Mouse (Mus musculus) layer of hippocampus, adult 11-12 months (tissue): ENCODE data around the gene Rrp1.

Experiments used
- DNase-seq: peaks from one replicate; pipeline ENCODE4 v3.0.0; 2022; ENCODE audit warnings: low spot score

Rrp1 gene

GRCm38 (mm10) chr10:78412319-78413151, at the start of gene Rrp1:
Gene Rrp1, minus strand, starts transcription at chr10:78413043.
- peak; percentile 97 for DNase-seq

GRCm38 (mm10) chr10:78461767-78462166, 48.9 kb upstream of the Rrp1 start:
- no peak for DNase-seq

- no peak for DNase-seq
Measured at GRCm38 (mm10) chr10:78460463-78460862, 47.6 kb upstream of the Rrp1 start.

GRCm38 (mm10) chr10:78458348-78459111, 45.7 kb upstream of the Rrp1 start:
- peak; percentile 46 for DNase-seq

- DNase-seq, result no peak
Measured at GRCm38 (mm10) chr10:78457495-78458347, 44.9 kb upstream of the Rrp1 start.

GRCm38 (mm10) chr10:78456696-78457095, 43.9 kb upstream of the Rrp1 start:
- peak; percentile 48 for DNase-seq

- no peak for DNase-seq
Measured at GRCm38 (mm10) chr10:78452641-78453040, 39.8 kb upstream of the Rrp1 start.

GRCm38 (mm10) chr10:78450761-78451160, 37.9 kb upstream of the Rrp1 start:
- no peak for DNase-seq

GRCm38 (mm10) chr10:78447396-78447795, 34.6 kb upstream of the Rrp1 start:
- DNase-seq, result no peak

GRCm38 (mm10) chr10:78446195-78446594, 33.4 kb upstream of the Rrp1 start:
- DNase-seq, result no peak

- DNase-seq, result no peak
Measured at GRCm38 (mm10) chr10:78442292-78442691, 29.4 kb upstream of the Rrp1 start.

- no peak for DNase-seq
Measured at GRCm38 (mm10) chr10:78441606-78442005, 28.8 kb upstream of the Rrp1 start.

- DNase-seq, result no peak
Measured at GRCm38 (mm10) chr10:78440812-78441211, 28.0 kb upstream of the Rrp1 start.

- DNase-seq, result no peak
Measured at GRCm38 (mm10) chr10:78439990-78440389, 27.1 kb upstream of the Rrp1 start.

- no peak for DNase-seq
Measured at GRCm38 (mm10) chr10:78439550-78439949, 26.7 kb upstream of the Rrp1 start.

GRCm38 (mm10) chr10:78438094-78438493, 25.3 kb upstream of the Rrp1 start:
- DNase-seq, result peak; percentile 84

GRCm38 (mm10) chr10:78432853-78433252, 20.0 kb upstream of the Rrp1 start:
- no peak for DNase-seq

GRCm38 (mm10) chr10:78429776-78430175, 16.9 kb upstream of the Rrp1 start:
- DNase-seq, result no peak

GRCm38 (mm10) chr10:78429180-78429579, 16.3 kb upstream of the Rrp1 start:
- DNase-seq, result no peak

- DNase-seq, result no peak
Measured at GRCm38 (mm10) chr10:78428070-78428469, 15.2 kb upstream of the Rrp1 start.

- peak; percentile 45 for DNase-seq
Measured at GRCm38 (mm10) chr10:78426117-78426735, 13.4 kb upstream of the Rrp1 start.
